Mouse (Mus musculus): ENCODE measurements at regions not wholly inside any gene's neighbourhood (a gene's known extent, or its start where the extent isn't known, plus 50 kb on each side); places are given as distances from the start of the nearest gene placed in this dataset.

DNA sequence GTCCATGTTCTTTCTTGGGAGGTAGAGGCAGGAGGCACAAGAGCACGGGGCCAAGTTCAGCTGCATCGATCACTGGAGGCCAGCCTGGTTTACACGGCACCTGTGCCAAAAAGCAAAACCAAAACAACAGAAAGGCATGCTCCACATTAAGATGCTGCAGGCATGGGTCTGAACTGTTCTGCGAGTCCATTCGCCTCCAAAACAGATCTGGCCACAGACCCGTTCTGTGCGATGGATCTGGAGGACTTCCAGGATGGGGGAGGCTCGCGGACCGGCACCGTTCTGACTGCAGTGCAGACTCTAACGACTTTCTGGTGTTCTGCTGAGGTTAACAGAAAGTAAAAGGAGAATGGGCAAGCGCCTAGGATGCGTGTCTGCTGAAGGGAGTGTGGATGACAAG, 52.3 kb downstream of the A230072I06Rik start:
- DNase-seq = no peak

GRCm38 (mm10) chr8:12331652-12332051, 53.0 kb downstream of the A230072I06Rik start:
- peak; percentile 55 to 66 for DNase-seq

- no peak for DNase-seq
Observed at GRCm38 (mm10) chr8:12334081-12334480, 55.5 kb downstream of the A230072I06Rik start.

DNA sequence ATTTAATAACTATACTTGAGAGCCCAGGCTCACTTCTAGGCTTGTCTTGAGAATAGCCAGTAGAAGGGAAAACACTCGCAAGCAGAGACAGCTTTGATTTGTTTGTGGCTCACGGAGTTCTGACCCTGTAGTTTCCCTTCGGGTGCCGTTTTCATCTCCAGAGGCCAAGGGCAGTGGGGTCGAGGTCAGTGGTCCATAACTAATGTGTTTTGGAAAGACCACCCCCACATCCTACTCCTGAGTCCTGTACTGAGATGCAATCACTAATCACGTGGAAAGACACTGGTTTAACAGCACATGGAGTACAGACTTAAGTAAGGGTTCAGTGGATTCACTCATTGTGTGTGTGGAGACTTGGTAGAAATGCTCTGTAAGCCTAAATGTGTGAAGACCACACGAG, 56.0 kb downstream of the A230072I06Rik start:
- no peak for DNase-seq

DNA sequence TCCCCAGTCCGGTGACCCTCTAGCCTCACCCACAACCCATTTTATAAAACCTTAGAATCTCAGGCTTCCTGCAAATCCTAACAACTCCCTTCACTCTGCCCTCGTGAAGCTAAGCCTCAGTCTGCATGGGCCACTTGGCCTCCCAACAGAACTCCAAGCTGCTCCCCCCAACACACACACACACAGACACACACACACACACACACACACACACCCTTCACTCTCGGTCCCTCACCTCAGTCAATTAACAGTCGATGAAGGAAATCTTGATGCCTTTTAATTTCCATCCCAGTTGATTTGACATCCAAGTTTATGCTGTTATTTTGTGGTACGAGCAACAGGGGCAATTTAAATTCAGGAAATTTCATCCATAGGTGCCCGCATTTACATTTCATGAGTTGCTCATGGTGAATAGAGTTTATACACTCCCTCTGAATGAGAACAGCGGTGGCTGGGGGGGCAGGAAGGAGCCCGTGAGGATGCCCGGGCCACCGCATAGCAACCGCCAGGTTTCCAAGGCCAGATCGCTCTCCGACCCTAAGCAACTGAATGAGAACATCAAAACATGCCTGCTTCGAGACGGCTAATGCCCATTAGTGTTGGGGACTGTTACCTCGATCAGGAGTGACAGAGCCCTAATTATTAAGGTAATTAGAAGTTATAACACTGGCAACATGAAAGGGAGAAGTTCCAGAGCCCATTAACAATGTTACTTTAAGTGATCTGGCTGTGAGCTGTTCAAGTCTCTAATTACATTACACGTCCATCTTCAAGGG, 55.8 kb upstream of the Sox1 start:
- DNase-seq = no peak

GRCm38 (mm10) chr8:12340946-12341345, 54.1 kb upstream of the Sox1 start:
- DNase-seq = no peak
